Mouse (Mus musculus) megakaryocyte, embryonic 14.5 days (primary cell): ENCODE data around the gene Pax8.

Experiments used
- FLI1 ChIP-seq: IDR thresholded peaks from 2 replicates; pipeline ENCODE4 v1.6.1; 2012; ENCODE audit warnings: low read length, inconsistent platforms, mixed read lengths
- GATA1 ChIP-seq: IDR thresholded peaks from 3 replicates; pipeline ENCODE4 v1.6.1; 2012; ENCODE audit warnings: mixed read lengths, low read length, inconsistent platforms, borderline replicate concordance

GRCm38 (mm10) chr2:24455057-24455855, 20.1 kb downstream of the Pax8 start:
- no peak for TF ChIP-seq GATA1
- TF ChIP-seq FLI1: no peak
